Mouse (Mus musculus): Measurements from ENCODE around the gene Gm45808. TPM values are rescaled to one million over a fixed set of nuclear protein-coding genes. Genes with fewer than 3 reads are reported as not detected.

The Gm45808 gene
- polyA plus RNA-seq, 1 experiment, result not detected

- no peak overlapping the region for H3K27ac ChIP-seq (ENCODE audit: insufficient read depth, low read length)
- TF ChIP-seq CTCF (IDR thresholded peaks at IDR 0.05; ENCODE audit: extremely low read depth, insufficient read depth, low read length) (no peak), POLR2A (IDR thresholded peaks at IDR 0.05; ENCODE audit: extremely low read depth, insufficient read depth, low read length) (no peak)
- no peak overlapping the region for H3K4me3 ChIP-seq (ENCODE audit: insufficient read depth, low read length)
- peaks cover 2% of the 10 kb centered on the region for H3K4me1 ChIP-seq (ENCODE audit: control insufficient read depth, insufficient read depth, low read length)
Observed at GRCm38 (mm10) chr7:45437046-45437445, 49.6 kb downstream of the Gm45808 start.

- Histone ChIP-seq H3K27ac (ENCODE audit: insufficient read depth, low read length) (no peak overlapping the region), H3K4me1 (ENCODE audit: control insufficient read depth, insufficient read depth, low read length) (peaks cover 2% of the 10 kb centered on the region), H3K4me3 (ENCODE audit: insufficient read depth, low read length) (no peak overlapping the region)
- TF ChIP-seq CTCF (IDR thresholded peaks at IDR 0.05; ENCODE audit: extremely low read depth, insufficient read depth, low read length), result no peak
- no peak for TF ChIP-seq POLR2A (IDR thresholded peaks at IDR 0.05; ENCODE audit: extremely low read depth, insufficient read depth, low read length)
Observed at GRCm38 (mm10) chr7:45436444-45436843, 50.2 kb downstream of the Gm45808 start.

- TF ChIP-seq POLR2A (IDR thresholded peaks at IDR 0.05; ENCODE audit: extremely low read depth, insufficient read depth, low read length) (no peak), CTCF (IDR thresholded peaks at IDR 0.05; ENCODE audit: extremely low read depth, insufficient read depth, low read length) (no peak)
- Histone ChIP-seq H3K27ac (ENCODE audit: insufficient read depth, low read length) (no peak overlapping the region), H3K4me1 (ENCODE audit: control insufficient read depth, insufficient read depth, low read length) (peaks cover 2% of the 10 kb centered on the region), H3K4me3 (ENCODE audit: insufficient read depth, low read length) (peak overlapping the region; percentile 81)
Observed at GRCm38 (mm10) chr7:45435038-45435437, 51.6 kb downstream of the Gm45808 start.

- TF ChIP-seq POLR2A (IDR thresholded peaks at IDR 0.05; ENCODE audit: extremely low read depth, insufficient read depth, low read length), result peak; percentile 51; the same call in 1 of the 2 replicates
- peak; percentile 74 for TF ChIP-seq CTCF (IDR thresholded peaks at IDR 0.05; ENCODE audit: extremely low read depth, insufficient read depth, low read length)
- Histone ChIP-seq H3K4me3 (ENCODE audit: insufficient read depth, low read length) (peak within 1 kb of the TSS; percentile 81), H3K27ac (ENCODE audit: insufficient read depth, low read length) (no peak within 1 kb of the TSS), H3K4me1 (ENCODE audit: control insufficient read depth, insufficient read depth, low read length) (peaks cover 2% of the 10 kb centered on the region)
Observed at GRCm38 (mm10) chr7:45434203-45435015, 52.2 kb downstream of the Gm45808 start, which contains the start of gene Gys1. TSS of gene Gys1 (plus strand) at chr7:45434844.

- TF ChIP-seq POLR2A (IDR thresholded peaks at IDR 0.05; ENCODE audit: extremely low read depth, insufficient read depth, low read length), result no peak
- TF ChIP-seq CTCF (IDR thresholded peaks at IDR 0.05; ENCODE audit: extremely low read depth, insufficient read depth, low read length), result no peak
- Histone ChIP-seq H3K4me1 (ENCODE audit: control insufficient read depth, insufficient read depth, low read length) (peaks cover 2% of the 10 kb centered on the region), H3K27ac (ENCODE audit: insufficient read depth, low read length) (no peak overlapping the region), H3K4me3 (ENCODE audit: insufficient read depth, low read length) (peak overlapping the region; percentile 81)
Observed at GRCm38 (mm10) chr7:45433835-45434202, 52.8 kb downstream of the Gm45808 start.

- TF ChIP-seq POLR2A (IDR thresholded peaks at IDR 0.05; ENCODE audit: extremely low read depth, insufficient read depth, low read length) (no peak), CTCF (IDR thresholded peaks at IDR 0.05; ENCODE audit: extremely low read depth, insufficient read depth, low read length) (no peak)
- H3K27ac ChIP-seq (ENCODE audit: insufficient read depth, low read length), result no peak overlapping the region
- no peaks in the 10 kb centered on the region for H3K4me1 ChIP-seq (ENCODE audit: control insufficient read depth, insufficient read depth, low read length)
- H3K4me3 ChIP-seq (ENCODE audit: insufficient read depth, low read length), result no peak overlapping the region
Observed at GRCm38 (mm10) chr7:45426556-45426955, 60.1 kb downstream of the Gm45808 start.

- Histone ChIP-seq H3K4me3 (ENCODE audit: insufficient read depth, low read length) (no peak overlapping the region), H3K27ac (ENCODE audit: insufficient read depth, low read length) (no peak overlapping the region), H3K4me1 (ENCODE audit: control insufficient read depth, insufficient read depth, low read length) (no peaks in the 10 kb centered on the region)
- TF ChIP-seq CTCF (IDR thresholded peaks at IDR 0.05; ENCODE audit: extremely low read depth, insufficient read depth, low read length) (no peak), POLR2A (IDR thresholded peaks at IDR 0.05; ENCODE audit: extremely low read depth, insufficient read depth, low read length) (no peak)
Observed at GRCm38 (mm10) chr7:45421194-45421593, 65.4 kb downstream of the Gm45808 start.

- Histone ChIP-seq H3K27ac (ENCODE audit: insufficient read depth, low read length) (no peak within 1 kb of the TSS), H3K4me3 (ENCODE audit: insufficient read depth, low read length) (no peak within 1 kb of the TSS), H3K4me1 (ENCODE audit: control insufficient read depth, insufficient read depth, low read length) (no peaks in the 10 kb centered on the region)
- TF ChIP-seq POLR2A (IDR thresholded peaks at IDR 0.05; ENCODE audit: extremely low read depth, insufficient read depth, low read length) (no peak), CTCF (IDR thresholded peaks at IDR 0.05; ENCODE audit: extremely low read depth, insufficient read depth, low read length) (no peak)
Observed at GRCm38 (mm10) chr7:45420615-45420919, 66.0 kb downstream of the Gm45808 start, which contains the start of gene Lhb. TSS of gene Lhb (plus strand) at chr7:45420820.

- Histone ChIP-seq H3K4me3 (ENCODE audit: insufficient read depth, low read length) (no peak overlapping the region), H3K4me1 (ENCODE audit: control insufficient read depth, insufficient read depth, low read length) (no peaks in the 10 kb centered on the region), H3K27ac (ENCODE audit: insufficient read depth, low read length) (no peak overlapping the region)
- TF ChIP-seq CTCF (IDR thresholded peaks at IDR 0.05; ENCODE audit: extremely low read depth, insufficient read depth, low read length) (no peak), POLR2A (IDR thresholded peaks at IDR 0.05; ENCODE audit: extremely low read depth, insufficient read depth, low read length) (no peak)
Observed at GRCm38 (mm10) chr7:45419859-45420614, 66.6 kb downstream of the Gm45808 start.
